Mouse (Mus musculus) kidney, postnatal 10 days (tissue): ENCODE data around the gene 4933427D14Rik.
"Not testable (repeated sequence)": the region's sequence is repeated elsewhere in the genome, so short reads cannot be mapped to it uniquely, and the experiment has no call there.

Experiments
- DNase-seq: peaks from one replicate; pipeline ENCODE4 v3.0.0; 2021; ENCODE audit warnings: mixed read lengths

Gene 4933427D14Rik

DNA sequence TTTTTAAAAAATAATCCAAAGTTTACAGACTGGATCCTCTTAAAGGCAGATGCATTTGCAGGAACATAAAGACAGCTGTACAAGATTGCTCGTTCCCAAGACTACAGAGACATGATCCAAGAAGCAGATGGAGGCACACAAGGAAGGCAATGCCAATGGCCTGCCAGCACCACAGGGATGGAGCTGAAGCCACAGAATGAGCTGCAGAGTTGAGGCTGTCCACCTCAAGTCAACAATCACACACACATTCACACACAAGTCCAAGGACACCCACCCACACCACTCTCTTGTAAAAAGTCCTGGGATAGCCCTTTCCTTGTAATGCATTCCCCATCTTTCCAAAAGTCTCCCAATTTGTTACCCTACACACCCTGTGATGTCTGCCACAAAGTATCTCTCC is 3.8 kb downstream of the 4933427D14Rik start:
- no peak for DNase-seq

DNA sequence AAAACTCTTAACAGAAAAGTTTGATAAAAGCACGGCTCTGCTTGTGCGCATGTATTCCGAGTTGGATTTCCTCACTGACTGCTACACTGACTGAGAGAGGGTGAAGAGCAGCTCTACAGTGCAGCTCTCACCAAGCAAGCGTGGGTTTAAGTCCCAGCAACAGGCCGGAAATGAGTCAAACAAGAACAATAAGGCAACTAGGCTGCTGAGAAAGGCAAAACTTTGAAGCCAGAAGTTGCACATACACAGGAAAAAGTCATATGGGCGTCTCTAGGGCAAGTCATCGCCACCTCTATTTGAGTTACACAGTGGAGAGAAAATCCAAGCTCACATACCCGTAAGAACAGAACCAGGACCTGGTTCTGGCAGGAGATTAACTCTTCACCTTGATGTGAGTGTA is 10.8 kb downstream of the 4933427D14Rik start:
- DNase-seq, result no peak

DNA sequence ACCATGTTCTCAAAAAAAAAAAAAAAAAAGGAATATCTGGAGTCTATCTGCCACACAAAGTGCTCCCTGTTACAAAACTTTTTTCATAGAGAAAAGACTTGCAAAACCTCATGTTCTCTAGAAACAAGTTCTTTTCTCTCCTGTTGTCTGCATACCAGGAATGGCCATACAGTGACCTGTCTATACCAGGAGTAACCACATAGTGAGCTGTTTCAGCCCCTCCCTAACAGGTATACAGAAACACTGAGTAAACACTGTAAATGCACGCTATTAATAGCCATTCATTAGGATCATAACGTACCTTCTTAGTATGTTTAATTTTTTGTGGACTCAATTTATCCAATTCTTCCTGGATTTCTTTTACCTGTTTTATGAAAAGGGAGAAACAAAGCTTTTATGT is 13.0 kb downstream of the 4933427D14Rik start:
- DNase-seq, result no peak

DNA sequence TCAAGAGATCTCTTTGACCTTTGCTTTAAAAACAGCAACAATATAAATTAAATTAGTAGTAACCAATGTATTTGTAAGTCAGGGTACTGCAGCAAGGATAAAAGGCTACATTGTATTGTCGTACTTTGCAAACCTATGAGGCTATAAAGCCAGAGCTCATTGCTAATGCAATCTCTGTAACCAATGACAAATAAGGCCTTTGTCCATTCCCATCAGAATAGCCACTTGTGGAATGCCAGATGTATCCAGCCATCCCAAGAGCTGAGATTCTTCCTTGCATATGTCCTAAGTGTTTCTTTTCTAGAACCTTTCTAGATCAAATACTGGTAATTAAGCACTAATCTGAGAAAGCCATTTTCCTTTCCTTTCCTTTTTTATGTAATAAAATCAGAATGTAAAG is 16.4 kb downstream of the 4933427D14Rik start:
- no peak for DNase-seq

- DNase-seq, result no peak
Observed at GRCm38 (mm10) chr11:72184252-72184651, 23.0 kb downstream of the 4933427D14Rik start.

DNA sequence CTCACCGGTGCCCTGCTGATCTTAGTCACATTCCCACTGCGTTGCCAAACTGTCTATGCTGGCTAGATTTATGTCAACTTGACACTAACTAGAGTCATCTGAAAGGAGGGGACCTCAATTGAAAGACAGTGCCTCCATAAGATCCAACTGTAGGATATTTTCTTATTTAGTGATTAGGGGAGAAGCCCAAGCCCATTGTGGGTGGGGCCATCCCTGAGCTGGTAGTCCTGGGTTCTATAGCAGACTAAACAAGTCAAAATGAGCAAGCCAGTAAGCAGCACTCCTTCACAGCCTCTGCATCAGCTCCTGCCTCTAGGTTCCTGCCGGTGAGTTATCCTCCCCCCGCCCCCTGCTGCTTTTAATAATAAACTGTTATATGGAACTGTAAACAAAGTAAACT is 26.1 kb downstream of the 4933427D14Rik start:
- DNase-seq, result no peak

- no peak for DNase-seq
Observed at GRCm38 (mm10) chr11:72180556-72180955, 26.7 kb downstream of the 4933427D14Rik start.

- DNase-seq, result no peak
Observed at GRCm38 (mm10) chr11:72176553-72176952, 30.7 kb downstream of the 4933427D14Rik start.

GRCm38 (mm10) chr11:72175966-72176365 is 31.3 kb downstream of the 4933427D14Rik start:
- no peak for DNase-seq

DNA sequence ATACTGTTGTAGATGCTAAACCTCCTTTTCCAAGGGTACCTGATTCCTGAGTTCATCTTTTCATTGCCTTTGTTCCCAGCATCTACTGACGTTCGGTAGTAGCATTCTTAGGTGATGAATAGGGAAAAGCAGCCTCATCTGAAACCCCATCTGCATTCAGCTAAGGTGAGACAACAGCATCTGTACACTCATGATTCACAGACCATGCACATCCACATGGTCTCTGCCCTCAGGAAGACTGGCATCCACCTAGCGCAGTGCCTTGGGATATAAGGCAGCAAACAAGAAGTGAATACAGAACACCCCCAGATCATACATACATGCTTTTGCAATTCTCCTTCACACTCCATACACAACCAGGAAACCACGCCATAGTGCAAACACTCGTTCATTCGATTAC is 32.5 kb downstream of the 4933427D14Rik start:
- no peak for DNase-seq

DNA sequence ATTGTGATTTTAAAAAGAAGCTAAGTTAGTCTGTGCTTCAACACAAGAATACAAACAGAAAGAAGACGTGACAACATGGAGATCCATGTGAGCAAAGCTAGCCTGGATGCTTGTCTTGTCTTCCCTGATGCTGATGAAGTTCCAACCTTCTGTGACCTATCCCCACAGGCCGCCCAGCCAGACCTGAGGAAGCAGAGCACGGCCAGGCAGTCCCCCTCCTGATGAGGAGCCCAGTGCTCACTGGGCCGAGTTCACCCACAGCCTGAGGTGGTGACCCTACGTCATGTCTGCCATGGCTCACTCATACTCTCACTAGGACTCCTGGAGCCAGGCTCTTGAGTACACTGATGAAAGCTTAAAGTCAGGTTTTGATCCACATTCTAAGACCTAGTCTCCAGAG is 33.8 kb downstream of the 4933427D14Rik start:
- no peak for DNase-seq

- not testable (repeated sequence) for DNase-seq
Observed at GRCm38 (mm10) chr11:72171906-72172305, 35.4 kb downstream of the 4933427D14Rik start.

DNA sequence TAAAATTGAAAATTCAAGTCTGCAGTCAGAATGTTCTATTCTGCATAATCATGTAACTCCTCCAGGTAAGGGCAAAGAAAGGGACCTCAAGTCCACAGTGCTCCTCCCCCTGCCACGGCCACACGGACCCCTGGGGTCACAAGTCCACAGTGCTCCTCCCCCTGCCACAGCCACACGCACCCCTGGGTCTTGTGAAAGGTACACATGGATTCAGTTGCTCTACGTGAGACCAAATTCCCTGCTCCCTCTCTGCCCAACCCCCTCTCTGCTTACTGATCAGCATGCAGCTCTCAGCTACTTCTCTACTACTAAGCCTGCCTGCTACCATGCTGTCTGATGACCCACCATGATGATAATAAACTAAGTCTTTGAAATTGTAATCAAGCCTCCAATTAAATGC is 37.4 kb downstream of the 4933427D14Rik start:
- DNase-seq, result no peak

DNA sequence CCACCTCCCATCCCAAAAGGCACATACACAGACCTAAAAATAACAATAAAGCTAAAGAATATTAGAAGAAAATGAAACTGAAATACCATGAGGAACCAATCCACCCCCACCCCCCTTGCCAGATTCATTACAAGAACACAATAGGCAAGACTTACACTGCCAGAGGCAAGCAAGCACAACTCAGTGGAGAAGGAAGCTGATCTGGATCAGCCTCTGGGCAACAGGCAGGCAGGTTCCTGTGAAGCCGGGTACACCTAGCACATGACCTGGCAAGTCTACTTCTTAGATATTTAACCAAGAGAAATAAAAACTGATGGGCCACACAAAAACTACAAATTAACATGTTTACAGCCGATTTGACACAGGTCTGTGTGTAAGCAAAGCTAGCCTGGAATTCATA is 44.1 kb downstream of the 4933427D14Rik start:
- no peak for DNase-seq

DNA sequence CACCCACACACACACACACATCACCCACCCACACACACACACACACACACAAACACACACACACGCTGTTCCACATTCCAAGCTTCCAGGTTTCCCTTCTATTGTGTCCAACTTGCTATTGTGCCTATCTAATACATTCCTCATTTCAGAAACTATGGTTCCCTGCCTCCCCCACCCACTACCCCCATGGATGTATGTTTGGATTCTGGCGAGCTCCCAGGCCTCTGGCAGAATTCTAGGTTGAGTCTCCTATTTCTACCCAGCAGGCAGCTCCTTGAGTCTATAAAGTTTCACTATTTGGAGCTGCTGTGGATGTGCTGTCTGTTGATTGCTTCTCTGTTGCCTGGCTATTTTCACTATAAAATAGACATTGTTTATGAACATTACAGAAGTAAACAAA is 50.6 kb downstream of the 4933427D14Rik start:
- DNase-seq, result no peak

GRCm38 (mm10) chr11:72155981-72156428 is 51.3 kb downstream of the 4933427D14Rik start:
- DNase-seq, result no peak

DNA sequence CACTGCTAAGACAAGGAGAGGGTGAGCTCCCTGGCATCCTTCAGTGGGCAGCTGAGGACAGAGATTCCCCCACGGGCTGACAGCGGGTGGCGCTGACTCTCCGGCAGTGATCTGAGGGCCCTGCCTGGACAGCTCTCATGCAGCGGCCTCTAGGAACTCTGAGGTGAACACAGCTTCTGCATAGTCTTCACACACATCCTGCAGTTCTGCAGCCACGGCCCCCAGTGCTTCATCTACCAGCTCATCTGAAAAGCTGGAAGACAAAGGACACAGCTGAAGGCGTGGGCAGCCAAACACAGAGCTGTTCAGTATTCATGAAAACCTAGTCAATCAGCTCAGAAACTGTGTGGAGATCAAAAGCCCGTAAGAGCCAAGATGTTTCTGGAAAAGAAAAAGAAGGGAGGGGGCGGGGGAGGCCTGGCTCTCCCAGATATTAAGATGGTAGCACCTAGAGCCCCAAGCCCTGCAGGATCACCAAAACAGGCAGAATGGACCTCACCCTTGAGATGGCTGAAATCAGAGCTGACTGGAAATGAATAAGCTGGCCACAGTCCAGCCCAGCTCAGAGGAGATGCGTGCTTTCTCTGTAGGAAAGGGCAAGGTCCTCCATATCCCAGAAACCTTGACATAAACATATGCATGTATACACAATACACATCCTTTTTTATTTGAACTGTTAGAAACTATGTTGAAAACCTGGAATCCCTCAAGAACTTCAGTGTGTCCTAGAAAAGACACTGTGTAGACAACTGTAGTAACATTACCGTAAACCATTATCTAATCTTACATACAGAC is 51.9 kb downstream of the 4933427D14Rik start:
- no peak for DNase-seq

- no peak for DNase-seq
Observed at GRCm38 (mm10) chr11:72153122-72153862, 54.0 kb downstream of the 4933427D14Rik start.

- no peak for DNase-seq
Observed at GRCm38 (mm10) chr11:72151120-72151519, 56.1 kb downstream of the 4933427D14Rik start.

GRCm38 (mm10) chr11:72147910-72148309 is 59.3 kb downstream of the 4933427D14Rik start:
- no peak for DNase-seq

- peak; percentile 54 for DNase-seq
Observed at GRCm38 (mm10) chr11:72145877-72146248, 61.4 kb downstream of the 4933427D14Rik start.

- DNase-seq, result peak; percentile 76
Observed at GRCm38 (mm10) chr11:72145182-72145876, 61.9 kb downstream of the 4933427D14Rik start.

DNA sequence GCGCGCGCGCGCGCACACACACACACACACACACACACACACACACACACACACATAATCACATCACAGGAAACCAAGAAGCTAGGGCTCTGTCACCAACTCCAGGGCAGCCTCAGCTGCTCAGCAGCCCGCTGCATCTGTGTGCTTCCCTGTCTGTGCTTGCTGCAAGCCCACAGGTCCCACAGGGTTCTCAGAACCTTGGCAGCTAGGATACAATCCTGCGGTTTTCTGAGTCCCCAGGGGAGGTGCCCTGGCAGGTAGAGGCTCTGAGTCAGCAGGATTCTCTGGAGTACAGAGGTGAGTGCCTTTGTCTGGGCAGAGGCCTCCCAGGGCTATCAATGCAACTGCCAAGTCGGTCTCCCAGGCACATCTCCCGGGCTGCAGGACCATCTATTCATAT is 64.4 kb downstream of the 4933427D14Rik start:
- DNase-seq, result peak; percentile 50

GRCm38 (mm10) chr11:72140198-72140597 is 67.1 kb downstream of the 4933427D14Rik start:
- peak; percentile 64 for DNase-seq
